Mouse (Mus musculus): Measurements from ENCODE around the gene Krt42. TPM values are rescaled to one million over a fixed set of nuclear protein-coding genes. Genes with fewer than 3 reads are reported as not detected.
"Not testable (repeated sequence)": the region's sequence is repeated elsewhere in the genome, so short reads cannot be mapped to it uniquely, and the experiment has no call there.

Gene Krt42
- polyA plus RNA-seq, 1 experiment from 2014 or later, result not detected

DNA sequence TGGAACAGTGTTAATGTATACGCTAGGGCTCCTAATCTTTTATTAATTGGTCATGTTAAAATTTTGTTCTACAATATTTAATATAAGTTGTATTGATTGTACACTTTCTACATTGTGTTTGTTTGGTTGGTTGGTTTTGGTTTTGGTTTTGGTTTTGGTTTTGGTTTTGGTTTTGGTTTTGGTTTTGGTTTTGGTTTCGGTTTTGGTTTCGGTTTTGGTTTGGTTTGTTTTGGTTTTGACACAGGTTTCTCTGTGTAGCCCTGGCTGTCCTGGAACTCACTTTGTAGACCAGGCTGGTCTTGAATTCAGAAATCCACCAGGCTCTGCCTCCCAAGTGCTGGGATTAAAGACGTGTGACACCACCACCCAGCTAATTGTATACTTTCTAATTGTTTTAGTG, 29.4 kb downstream of the Krt42 start:
- H3K9ac ChIP-seq (ENCODE audit: low read depth, low read length); H3K4me2 ChIP-seq (ENCODE audit: low read depth, low read length); H3K4me1 ChIP-seq (ENCODE audit: control insufficient read depth, insufficient read depth, low read length); H3K27me3 ChIP-seq (replicated peaks; ENCODE audit: control insufficient read depth, insufficient read depth, low read length); H3K4me3 ChIP-seq (ENCODE audit: low read length); ATAC-seq; H3K36me3 ChIP-seq (ENCODE audit: control insufficient read depth, insufficient read depth, low read length); H3K27ac ChIP-seq (ENCODE audit: low read length); H3K9me3 ChIP-seq (ENCODE audit: control insufficient read depth, low read length): not testable (repeated sequence)
- WGBS, result 91% methylated on average over 4 of the region's 4 CpGs

DNA sequence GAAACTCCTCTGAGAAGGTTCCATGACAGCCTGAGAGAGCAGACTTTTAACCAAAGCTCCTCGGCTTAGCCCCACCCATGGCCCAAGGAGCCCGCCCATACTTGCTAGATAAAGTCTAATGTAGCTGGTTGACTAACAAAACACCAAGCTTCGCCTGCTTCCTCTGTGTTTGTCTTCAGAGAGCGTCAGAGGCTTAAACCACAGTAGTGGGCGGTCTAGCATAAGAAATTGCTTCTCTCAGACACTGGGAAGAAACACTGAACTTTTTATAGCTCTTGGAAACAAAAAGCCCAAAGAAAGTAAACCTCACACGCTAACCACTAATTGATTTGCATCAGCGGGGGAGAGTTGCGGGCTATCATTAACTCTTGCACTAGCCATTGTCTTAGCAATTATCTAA, 47.9 kb downstream of the Krt42 start:
- Histone ChIP-seq H3K9me3 (ENCODE audit: control insufficient read depth, low read length) (no peaks in the 10 kb centered on the region), H3K4me2 (ENCODE audit: low read depth, low read length) (no peak overlapping the region), H3K4me3 (ENCODE audit: low read length) (no peak overlapping the region), H3K4me1 (ENCODE audit: control insufficient read depth, insufficient read depth, low read length) (no peaks in the 10 kb centered on the region), H3K27me3 (replicated peaks; ENCODE audit: control insufficient read depth, insufficient read depth, low read length) (no peaks in the 10 kb centered on the region), H3K27ac (ENCODE audit: low read length) (no peak overlapping the region), H3K9ac (ENCODE audit: low read depth, low read length) (no peak overlapping the region), H3K36me3 (ENCODE audit: control insufficient read depth, insufficient read depth, low read length) (no peaks in the 10 kb centered on the region)
- 49% methylated on average over 8 of the region's 8 CpGs for WGBS
- no peak for ATAC-seq

DNA sequence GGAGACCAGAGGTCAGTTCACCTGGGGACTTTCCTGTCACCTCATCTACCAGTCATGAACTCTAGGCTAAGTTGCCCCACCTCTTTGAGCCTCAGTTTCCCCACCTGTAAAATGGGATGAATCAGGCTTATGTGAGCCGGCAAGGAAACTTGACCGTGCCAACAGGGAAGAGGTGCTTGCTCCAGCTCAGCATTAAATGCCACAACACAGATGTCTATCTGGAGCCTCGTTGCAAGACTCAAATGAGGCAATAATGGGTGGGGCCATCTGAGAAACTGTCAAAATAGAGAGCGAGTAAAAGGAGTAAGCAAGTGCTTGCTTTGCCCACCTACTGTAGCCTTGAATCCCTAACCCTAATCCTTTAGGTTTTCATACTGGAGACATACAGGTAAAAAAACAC, 50.4 kb downstream of the Krt42 start:
- no peak overlapping the region for H3K27ac ChIP-seq (ENCODE audit: low read length)
- no peak for ATAC-seq
- no peak overlapping the region for H3K4me3 ChIP-seq (ENCODE audit: low read length)
- no peaks in the 10 kb centered on the region for H3K9me3 ChIP-seq (ENCODE audit: control insufficient read depth, low read length)
- no peak overlapping the region for H3K4me2 ChIP-seq (ENCODE audit: low read depth, low read length)
- no peaks in the 10 kb centered on the region for H3K36me3 ChIP-seq (ENCODE audit: control insufficient read depth, insufficient read depth, low read length)
- 0 out of 2 replicates have a peak, but pooled peaks cover 3% of the 10 kb centered on the region for H3K27me3 ChIP-seq (replicated peaks; ENCODE audit: control insufficient read depth, insufficient read depth, low read length)
- WGBS, result 82% methylated on average over 4 of the region's 4 CpGs
- H3K4me1 ChIP-seq (ENCODE audit: control insufficient read depth, insufficient read depth, low read length), result no peaks in the 10 kb centered on the region
- no peak overlapping the region for H3K9ac ChIP-seq (ENCODE audit: low read depth, low read length)

Other genes starting within 250 kb of the Krt42 start
- not detected in 2 replicates for gene Krt33b, start 240.0 kb downstream of the Krt42 start, polyA plus RNA-seq (2015; fragmentation: Nextera tagmentation; extraction: Ambion mirVana)
- not detected in 2 replicates for gene Krt34, start 228.3 kb downstream of the Krt42 start, polyA plus RNA-seq (2015; fragmentation: Nextera tagmentation; extraction: Ambion mirVana)
- not detected in 2 replicates for gene Krt31, start 219.3 kb downstream of the Krt42 start, polyA plus RNA-seq (2015; fragmentation: Nextera tagmentation; extraction: Ambion mirVana)
- gene Krt32, start 181.6 kb downstream of the Krt42 start, polyA plus RNA-seq (2015; fragmentation: Nextera tagmentation; extraction: Ambion mirVana), result not detected in 2 replicates
- gene Krt35, start 173.6 kb downstream of the Krt42 start, polyA plus RNA-seq (2015; fragmentation: Nextera tagmentation; extraction: Ambion mirVana), result 0.07 and 0.12 TPM in 2 replicates
- 0.10 TPM in 1 of 2 replicates, not detected in the other for gene Krt36, start 164.2 kb downstream of the Krt42 start, polyA plus RNA-seq (2015; fragmentation: Nextera tagmentation; extraction: Ambion mirVana)
- gene Krt13, start 148.3 kb downstream of the Krt42 start, polyA plus RNA-seq (2015; fragmentation: Nextera tagmentation; extraction: Ambion mirVana), result 0.29 TPM in 1 of 2 replicates, not detected in the other
- gene Krt15, start 133.9 kb downstream of the Krt42 start, polyA plus RNA-seq (2015; fragmentation: Nextera tagmentation; extraction: Ambion mirVana), result 2.2 and 4.5 TPM in 2 replicates
- gene Krt19, start 121.2 kb downstream of the Krt42 start, polyA plus RNA-seq (2015; fragmentation: Nextera tagmentation; extraction: Ambion mirVana), result 884 and 955 TPM in 2 replicates
- gene Krt9, start 76.6 kb downstream of the Krt42 start, polyA plus RNA-seq (2015; fragmentation: Nextera tagmentation; extraction: Ambion mirVana), result not detected in 2 replicates
- 7.3 and 7.9 TPM in 2 replicates for gene Krt14, start 62.3 kb downstream of the Krt42 start, polyA plus RNA-seq (2015; fragmentation: Nextera tagmentation; extraction: Ambion mirVana)
- not detected in 2 replicates for gene Krt16, start 21.0 kb downstream of the Krt42 start, polyA plus RNA-seq (2015; fragmentation: Nextera tagmentation; extraction: Ambion mirVana)
- 11.5 and 11.8 TPM in 2 replicates for gene Krt17, start 8.8 kb downstream of the Krt42 start, polyA plus RNA-seq (2015; fragmentation: Nextera tagmentation; extraction: Ambion mirVana)
- gene Eif1, start 50.0 kb upstream of the Krt42 start, polyA plus RNA-seq (2015; fragmentation: Nextera tagmentation; extraction: Ambion mirVana), result 1,811 and 1,878 TPM in 2 replicates
- 0.77 and 0.80 TPM in 2 replicates for gene Gast, start 64.5 kb upstream of the Krt42 start, polyA plus RNA-seq (2015; fragmentation: Nextera tagmentation; extraction: Ambion mirVana)
- gene Hap1, start 86.3 kb upstream of the Krt42 start, polyA plus RNA-seq (2015; fragmentation: Nextera tagmentation; extraction: Ambion mirVana), result 12.6 and 13.5 TPM in 2 replicates
- gene Jup, start 127.9 kb upstream of the Krt42 start, polyA plus RNA-seq (2015; fragmentation: Nextera tagmentation; extraction: Ambion mirVana), result 165 and 179 TPM in 2 replicates
- gene P3h4, start 145.0 kb upstream of the Krt42 start, polyA plus RNA-seq (2015; fragmentation: Nextera tagmentation; extraction: Ambion mirVana), result 36.9 and 38.5 TPM in 2 replicates
- gene Fkbp10, start 145.8 kb upstream of the Krt42 start, polyA plus RNA-seq (2015; fragmentation: Nextera tagmentation; extraction: Ambion mirVana), result 72.7 and 78.1 TPM in 2 replicates
- 82.5 and 85.8 TPM in 2 replicates for gene Nt5c3b, start 171.9 kb upstream of the Krt42 start, polyA plus RNA-seq (2015; fragmentation: Nextera tagmentation; extraction: Ambion mirVana)
- 0.37 and 0.39 TPM in 2 replicates for gene Klhl10, start 172.0 kb upstream of the Krt42 start, polyA plus RNA-seq (2015; fragmentation: Nextera tagmentation; extraction: Ambion mirVana)
- 4.0 TPM in 2 replicates for gene Klhl11, start 202.9 kb upstream of the Krt42 start, polyA plus RNA-seq (2015; fragmentation: Nextera tagmentation; extraction: Ambion mirVana)